Mouse (Mus musculus): ENCODE data around the gene Neto2. TPM values are rescaled to one million over a fixed set of nuclear protein-coding genes. Genes with fewer than 3 reads are reported as not detected.
A peak's percentile ranks its signal among the peaks of the same experiment; 100 is the strongest.

The Neto2 gene
- polyA plus RNA-seq, 1 experiment from 2014 or later, result 0.88 TPM

- 47% methylated on average over 8 of the region's 8 CpGs for WGBS
- no peaks in the 10 kb centered on the region for H3K27me3 ChIP-seq (replicated peaks; ENCODE audit: insufficient read depth, low read length)
- ATAC-seq, result peak; percentile 37; the same call in 1 of the 2 replicates
Measured at GRCm38 (mm10) chr8:85597413-85598191, 103.1 kb downstream of the Neto2 start.

GRCm38 (mm10) chr8:85595391-85595790, 105.3 kb downstream of the Neto2 start:
- ATAC-seq, result peak; percentile 69; the same call in 1 of the 2 replicates
- peak overlapping the region; percentile 17; the same call in 1 of the 2 replicates for H3K4me2 ChIP-seq (replicated peaks; ENCODE audit: low read depth, low read length)
- 14% methylated on average over 6 of the region's 6 CpGs for WGBS

More at GRCm38 (mm10) chr8:85597413-85598191, 103.1 kb downstream of the Neto2 start:
- H3K4me3 ChIP-seq (ENCODE audit: low read depth, low read length), result no peak overlapping the region
- no peak overlapping the region for H3K9ac ChIP-seq (replicated peaks; ENCODE audit: low read depth)
- no peak overlapping the region for H3K27ac ChIP-seq (ENCODE audit: low read length)
- peak; percentile 54 for DNase-seq (ENCODE audit: low spot score)
- no peaks in the 10 kb centered on the region for H3K9me3 ChIP-seq (ENCODE audit: low read length)
- no peak overlapping the region for H3K4me2 ChIP-seq (replicated peaks; ENCODE audit: low read depth, low read length)
- H3K36me3 ChIP-seq (ENCODE audit: insufficient read depth, low read length), result no peaks in the 10 kb centered on the region
- TF ChIP-seq EP300 (IDR thresholded peaks at IDR 0.05) (no peak), CTCF (IDR thresholded peaks at IDR 0.05) (no peak)
- no peaks in the 10 kb centered on the region for H3K4me1 ChIP-seq (ENCODE audit: insufficient read depth, low read depth, low read length)

GRCm38 (mm10) chr8:85594983-85595382, 105.7 kb downstream of the Neto2 start:
- DNase-seq (ENCODE audit: low spot score) (no peak), ATAC-seq (no peak)
- H3K36me3 ChIP-seq (ENCODE audit: insufficient read depth, low read length), result no peaks in the 10 kb centered on the region
- WGBS, result 55% methylated on average over 3 of the region's 3 CpGs
- no peaks in the 10 kb centered on the region for H3K4me1 ChIP-seq (ENCODE audit: insufficient read depth, low read depth, low read length)
- H3K27ac ChIP-seq (ENCODE audit: low read length), result no peak overlapping the region
- no peak overlapping the region for H3K4me2 ChIP-seq (replicated peaks; ENCODE audit: low read depth, low read length)
- no peak overlapping the region for H3K9ac ChIP-seq (replicated peaks; ENCODE audit: low read depth)
- H3K9me3 ChIP-seq (ENCODE audit: low read length), result no peaks in the 10 kb centered on the region
- no peaks in the 10 kb centered on the region for H3K27me3 ChIP-seq (replicated peaks; ENCODE audit: insufficient read depth, low read length)
- TF ChIP-seq CTCF (IDR thresholded peaks at IDR 0.05) (no peak), EP300 (IDR thresholded peaks at IDR 0.05) (no peak)
- no peak overlapping the region for H3K4me3 ChIP-seq (ENCODE audit: low read depth, low read length)

More at GRCm38 (mm10) chr8:85595391-85595790, 105.3 kb downstream of the Neto2 start:
- Histone ChIP-seq H3K36me3 (ENCODE audit: insufficient read depth, low read length) (no peaks in the 10 kb centered on the region), H3K9ac (replicated peaks; ENCODE audit: low read depth) (no peak overlapping the region), H3K27me3 (replicated peaks; ENCODE audit: insufficient read depth, low read length) (no peaks in the 10 kb centered on the region), H3K9me3 (ENCODE audit: low read length) (no peaks in the 10 kb centered on the region), H3K4me1 (ENCODE audit: insufficient read depth, low read depth, low read length) (no peaks in the 10 kb centered on the region), H3K27ac (ENCODE audit: low read length) (no peak overlapping the region), H3K4me3 (ENCODE audit: low read depth, low read length) (no peak overlapping the region)
- peak; percentile 45 for DNase-seq (ENCODE audit: low spot score)
- TF ChIP-seq CTCF (IDR thresholded peaks at IDR 0.05) (no peak), EP300 (IDR thresholded peaks at IDR 0.05) (no peak)

- Histone ChIP-seq H3K27me3 (replicated peaks; ENCODE audit: insufficient read depth, low read length) (no peaks in the 10 kb centered on the region), H3K27ac (ENCODE audit: low read length) (no peak overlapping the region; the same call in 1 of the 2 replicates), H3K9ac (replicated peaks; ENCODE audit: low read depth) (no peak overlapping the region), H3K9me3 (ENCODE audit: low read length) (no peaks in the 10 kb centered on the region), H3K4me3 (ENCODE audit: low read depth, low read length) (no peak overlapping the region), H3K4me1 (ENCODE audit: insufficient read depth, low read depth, low read length) (no peaks in the 10 kb centered on the region), H3K36me3 (ENCODE audit: insufficient read depth, low read length) (no peaks in the 10 kb centered on the region), H3K4me2 (replicated peaks; ENCODE audit: low read depth, low read length) (no peak overlapping the region)
- DNase-seq (ENCODE audit: low spot score) (peak; percentile 64), ATAC-seq (peak; percentile 69)
- 43% methylated on average over 3 of the region's 3 CpGs for WGBS
- peak; percentile 47 for TF ChIP-seq EP300 (IDR thresholded peaks at IDR 0.05)
- no peak for TF ChIP-seq CTCF (IDR thresholded peaks at IDR 0.05)
Measured at GRCm38 (mm10) chr8:85593324-85593723, 107.4 kb downstream of the Neto2 start.

GRCm38 (mm10) chr8:85591532-85591931, 109.2 kb downstream of the Neto2 start:
- H3K36me3 ChIP-seq (ENCODE audit: insufficient read depth, low read length), result no peaks in the 10 kb centered on the region
- no peak overlapping the region for H3K4me3 ChIP-seq (ENCODE audit: low read depth, low read length)
- peak; percentile 39; the same call in 1 of the 2 replicates for TF ChIP-seq EP300 (IDR thresholded peaks at IDR 0.05)
- TF ChIP-seq CTCF (IDR thresholded peaks at IDR 0.05), result no peak
- no peak overlapping the region for H3K27ac ChIP-seq (ENCODE audit: low read length)
- H3K4me2 ChIP-seq (replicated peaks; ENCODE audit: low read depth, low read length), result no peak overlapping the region
- ATAC-seq, result no peak; the same call in 1 of the 2 replicates
- no peak overlapping the region for H3K9ac ChIP-seq (replicated peaks; ENCODE audit: low read depth)
- H3K4me1 ChIP-seq (ENCODE audit: insufficient read depth, low read depth, low read length), result no peaks in the 10 kb centered on the region
- WGBS, result 48% methylated on average over 1 of the region's 1 CpGs
- H3K27me3 ChIP-seq (replicated peaks; ENCODE audit: insufficient read depth, low read length), result no peaks in the 10 kb centered on the region
- peak; percentile 17 for DNase-seq (ENCODE audit: low spot score)
- no peaks in the 10 kb centered on the region for H3K9me3 ChIP-seq (ENCODE audit: low read length)

GRCm38 (mm10) chr8:85590258-85590657, 110.5 kb downstream of the Neto2 start:
- Histone ChIP-seq H3K27ac (ENCODE audit: low read length) (no peak overlapping the region), H3K9me3 (ENCODE audit: low read length) (no peaks in the 10 kb centered on the region), H3K4me2 (replicated peaks; ENCODE audit: low read depth, low read length) (no peak overlapping the region), H3K9ac (replicated peaks; ENCODE audit: low read depth) (no peak overlapping the region), H3K4me1 (ENCODE audit: insufficient read depth, low read depth, low read length) (no peaks in the 10 kb centered on the region), H3K36me3 (ENCODE audit: insufficient read depth, low read length) (no peaks in the 10 kb centered on the region), H3K4me3 (ENCODE audit: low read depth, low read length) (no peak overlapping the region), H3K27me3 (replicated peaks; ENCODE audit: insufficient read depth, low read length) (no peaks in the 10 kb centered on the region)
- DNase-seq (ENCODE audit: low spot score) (peak; percentile 50), ATAC-seq (no peak)
- WGBS, result 20% methylated on average over 1 of the region's 1 CpGs
- peak; percentile 34; the same call in 1 of the 2 replicates for TF ChIP-seq EP300 (IDR thresholded peaks at IDR 0.05)
- TF ChIP-seq CTCF (IDR thresholded peaks at IDR 0.05), result no peak

All from lung, postnatal 0 days (tissue).